Mouse (Mus musculus) C2C12 (cell line): ENCODE data around the gene Rpl3.

Experiments
- CEBPB ChIP-seq: IDR thresholded peaks from one replicate; pipeline ENCODE4 v1.6.1; 2011; ENCODE audit warnings: low read depth, mild to moderate bottlenecking, control low read depth, moderate library complexity
- CTCF ChIP-seq: IDR thresholded peaks from one replicate; pipeline ENCODE4 v1.5.1; 2011; ENCODE audit not compliant: control insufficient read depth, insufficient read depth, insufficient read length
- FOSL1 ChIP-seq: IDR thresholded peaks from one replicate; pipeline ENCODE4 v1.8.0; 2011; ENCODE audit warnings: mild to moderate bottlenecking, low read length; ENCODE audit not compliant: poor library complexity, insufficient read depth, severe bottlenecking
- MAX ChIP-seq: IDR thresholded peaks from one replicate; pipeline ENCODE4 v1.6.1; 2011; ENCODE audit warnings: mild to moderate bottlenecking, control low read depth
- MYOD1 ChIP-seq: IDR thresholded peaks from one replicate; pipeline ENCODE4 v1.6.1; 2011; ENCODE audit warnings: low read depth; ENCODE audit not compliant: control insufficient read depth, insufficient read length
- MYOG ChIP-seq: IDR thresholded peaks from one replicate; pipeline ENCODE4 v1.6.1; 2011; ENCODE audit not compliant: control insufficient read depth, insufficient read length; ENCODE audit errors: extremely low read depth
- USF1 ChIP-seq: IDR thresholded peaks from one replicate; pipeline ENCODE4 v1.6.1; 2011; ENCODE audit warnings: low read depth, mild to moderate bottlenecking, control low read depth, moderate library complexity

GRCm38 (mm10) chr15:80051782-80052181 is 39.9 kb downstream of the Rpl3 start:
- no peak for TF ChIP-seq CTCF
- TF ChIP-seq MAX: no peak
- no peak for TF ChIP-seq MYOD1
- TF ChIP-seq CEBPB: no peak
- no peak for TF ChIP-seq USF1
- no peak for TF ChIP-seq MYOG
- no peak for TF ChIP-seq FOSL1
